Mouse (Mus musculus) myocyte (in vitro differentiated cells): ENCODE measurements around the gene Myl7. TPM values are rescaled to one million over a fixed set of nuclear protein-coding genes. Genes with fewer than 3 reads are reported as not detected.

ENCODE experiments used
- H3K27me3 ChIP-seq: one replicate; pipeline ENCODE4 v1.6.1; 2011; ENCODE audit not compliant: control insufficient read depth, insufficient read depth, insufficient read length
- H3K36me3 ChIP-seq: one replicate; pipeline ENCODE4 v1.6.1; 2011; ENCODE audit not compliant: control insufficient read depth, insufficient read depth
- H3K4me2 ChIP-seq: one replicate; pipeline ENCODE4 v1.6.1; 2011; ENCODE audit warnings: low read depth, control low read depth
- H3K4me3 ChIP-seq: one replicate; pipeline ENCODE4 v1.5.1; 2011; ENCODE audit warnings: mild to moderate bottlenecking, control low read depth, moderate library complexity
- H3K79me2 ChIP-seq: one replicate; pipeline ENCODE4 v1.6.1; 2011; ENCODE audit not compliant: control insufficient read depth, insufficient read depth
- H3ac ChIP-seq: one replicate; pipeline ENCODE4 v1.6.1; 2011; ENCODE audit not compliant: control insufficient read depth, insufficient read length
- CEBPB ChIP-seq: IDR thresholded peaks from 2 replicates; pipeline ENCODE4 v1.6.1; 2011; ENCODE audit warnings: mild to moderate bottlenecking, moderate library complexity; ENCODE audit not compliant: poor library complexity, insufficient read depth, severe bottlenecking
- E2F4 ChIP-seq: IDR thresholded peaks from one replicate; pipeline ENCODE4 v1.6.1; 2011; ENCODE audit warnings: mild to moderate bottlenecking, control low read depth, moderate library complexity; ENCODE audit not compliant: insufficient read depth
- MAX ChIP-seq: IDR thresholded peaks from one replicate; pipeline ENCODE4 v1.6.1; 2011; ENCODE audit warnings: low read depth, mild to moderate bottlenecking, control low read depth
- MYOD1 ChIP-seq, 3 experiments: IDR thresholded peaks; one replicate each; pipeline ENCODE4 v1.6.1; 2011; ENCODE audit warnings: control low read depth in 2 of 3, low read depth in 2 of 3, mild to moderate bottlenecking in 2 of 3, moderate library complexity in 1 of 3; ENCODE audit not compliant: insufficient read length in 2 of 3, control insufficient read depth in 1 of 3
- MYOG ChIP-seq, 3 experiments: IDR thresholded peaks; one replicate each; pipeline ENCODE4 v1.6.1; 2011; ENCODE audit warnings: control low read depth in 2 of 3, low read depth in 2 of 3, mild to moderate bottlenecking in 2 of 3; ENCODE audit not compliant: insufficient read length in 2 of 3, control insufficient read depth in 1 of 3, insufficient read depth in 1 of 3
- POLR2A ChIP-seq: IDR thresholded peaks from one replicate; pipeline ENCODE4 v1.6.1; 2011; ENCODE audit warnings: low read depth, mild to moderate bottlenecking, control low read depth, moderate library complexity; ENCODE audit not compliant: insufficient read length
- POLR2AphosphoS2 ChIP-seq: IDR thresholded peaks from one replicate; pipeline ENCODE4 v1.6.1; 2011; ENCODE audit warnings: low read depth, control low read depth; ENCODE audit not compliant: insufficient read length
- REST ChIP-seq: IDR thresholded peaks from one replicate; pipeline ENCODE4 v1.6.1; 2011; ENCODE audit warnings: mild to moderate bottlenecking, control low read depth, moderate library complexity; ENCODE audit not compliant: insufficient read depth, insufficient read length
- SRF ChIP-seq: IDR thresholded peaks from one replicate; pipeline ENCODE4 v1.6.1; 2011; ENCODE audit warnings: low read depth; ENCODE audit not compliant: control insufficient read depth, insufficient read length
- TCF12 ChIP-seq: IDR thresholded peaks from one replicate; pipeline ENCODE4 v1.6.1; 2011; ENCODE audit warnings: mild to moderate bottlenecking, control low read depth; ENCODE audit not compliant: poor library complexity, insufficient read depth, severe bottlenecking
- TCF3 ChIP-seq: IDR thresholded peaks from one replicate; pipeline ENCODE4 v1.6.1; 2011; ENCODE audit warnings: low read depth, control low read depth; ENCODE audit not compliant: insufficient read length
- USF1 ChIP-seq: IDR thresholded peaks from one replicate; pipeline ENCODE4 v1.6.1; 2011; ENCODE audit warnings: low read depth, mild to moderate bottlenecking, control low read depth, moderate library complexity
- polyA plus RNA-seq: library from polyadenylated mRNA; unstranded; fragments of >200 nt; fragmentation: generic; extraction: Trizol; gene quantifications from one replicate; pipeline ENCODE4 v1.2.1, GENCODE M21; 2012; ENCODE audit warnings: missing spikeins

Gene Myl7
- polyA plus RNA-seq, 1 experiment = not detected

DNA sequence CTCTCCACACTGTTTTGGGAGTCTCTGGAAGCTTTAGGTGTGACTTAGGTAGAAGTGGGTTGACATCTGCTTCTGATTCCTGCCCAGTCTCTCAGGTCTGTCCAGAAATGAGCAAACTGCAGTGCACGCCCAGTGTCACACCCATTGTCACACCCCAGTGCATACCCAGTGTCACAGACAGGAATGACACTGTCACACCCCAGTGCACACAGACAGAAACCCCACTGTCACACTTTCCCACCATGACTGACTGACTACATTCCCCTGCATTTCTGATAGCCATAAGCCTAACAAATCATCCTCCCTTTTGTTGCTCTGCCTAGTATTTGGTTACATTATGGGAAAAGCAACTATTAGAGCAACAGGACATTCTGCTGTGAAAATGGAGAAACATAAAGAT is 32.0 kb upstream of the Myl7 start:
- H3K27me3 ChIP-seq = peaks cover 14% of the 10 kb centered on the region
- TF ChIP-seq MYOD1 (IDR thresholded peaks at IDR 0.05; ENCODE audit: control insufficient read depth in 1 of 3, insufficient read length in 2 of 3, low read depth in 2 of 3) (no peak), POLR2A (no peak), MAX (no peak), USF1 (no peak), REST (no peak), TCF12 (no peak), POLR2AphosphoS2 (no peak), MYOG (IDR thresholded peaks at IDR 0.05; ENCODE audit: control insufficient read depth in 1 of 3, insufficient read depth in 1 of 3, insufficient read length in 2 of 3, low read depth in 2 of 3) (no peak), E2F4 (no peak), SRF (no peak), CEBPB (no peak)

DNA sequence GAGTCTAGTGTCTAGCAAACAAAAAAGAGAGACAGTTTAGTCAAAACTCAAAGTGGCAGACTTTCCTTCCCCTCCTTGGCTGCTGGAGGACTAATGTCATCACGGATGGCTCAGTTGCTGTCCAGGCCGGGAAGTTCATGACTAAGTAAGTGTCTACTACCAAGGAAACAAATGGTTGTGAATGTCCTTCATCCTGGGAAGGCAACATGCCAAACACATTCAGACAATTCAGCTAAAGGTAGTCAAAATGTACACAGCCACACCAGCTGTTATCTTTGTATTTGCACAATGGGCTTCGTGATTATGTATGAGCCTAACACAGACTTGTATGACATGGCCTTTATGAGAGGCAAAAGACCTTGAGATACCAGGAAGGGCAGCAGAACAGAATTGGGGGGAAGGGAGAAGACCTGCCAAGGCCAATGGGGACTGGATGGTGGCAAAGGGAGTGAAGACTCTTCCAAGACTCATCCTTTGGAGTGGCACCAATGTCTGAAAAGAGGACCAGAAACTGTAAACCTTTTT is 28.2 kb upstream of the Myl7 start:
- Histone ChIP-seq H3K4me2 (no peak overlapping the region), H3K4me3 (no peak overlapping the region), H3ac (no peak overlapping the region), H3K36me3 (no peaks in the 10 kb centered on the region), H3K27me3 (peaks cover 26% of the 10 kb centered on the region), H3K79me2 (no peaks in the 10 kb centered on the region)
- TF ChIP-seq POLR2A = no peak
- TF ChIP-seq MYOD1 (IDR thresholded peaks at IDR 0.05; ENCODE audit: control insufficient read depth in 1 of 3, insufficient read length in 2 of 3, low read depth in 2 of 3) = no peak
- no peak for TF ChIP-seq MYOG (IDR thresholded peaks at IDR 0.05; ENCODE audit: control insufficient read depth in 1 of 3, insufficient read depth in 1 of 3, insufficient read length in 2 of 3, low read depth in 2 of 3)
- TF ChIP-seq E2F4 = no peak
- TF ChIP-seq SRF = no peak
- no peak for TF ChIP-seq REST
- TF ChIP-seq MAX = no peak
- no peak for TF ChIP-seq TCF12
- no peak for TF ChIP-seq CEBPB
- no peak for TF ChIP-seq USF1
- TF ChIP-seq POLR2AphosphoS2 = no peak
- TF ChIP-seq TCF3 = no peak

More for the DNA sequence above, 32.0 kb upstream of the Myl7 start:
- Histone ChIP-seq H3K4me2 (no peak overlapping the region), H3K4me3 (no peak overlapping the region), H3ac (no peak overlapping the region), H3K36me3 (no peaks in the 10 kb centered on the region), H3K79me2 (no peaks in the 10 kb centered on the region)

DNA sequence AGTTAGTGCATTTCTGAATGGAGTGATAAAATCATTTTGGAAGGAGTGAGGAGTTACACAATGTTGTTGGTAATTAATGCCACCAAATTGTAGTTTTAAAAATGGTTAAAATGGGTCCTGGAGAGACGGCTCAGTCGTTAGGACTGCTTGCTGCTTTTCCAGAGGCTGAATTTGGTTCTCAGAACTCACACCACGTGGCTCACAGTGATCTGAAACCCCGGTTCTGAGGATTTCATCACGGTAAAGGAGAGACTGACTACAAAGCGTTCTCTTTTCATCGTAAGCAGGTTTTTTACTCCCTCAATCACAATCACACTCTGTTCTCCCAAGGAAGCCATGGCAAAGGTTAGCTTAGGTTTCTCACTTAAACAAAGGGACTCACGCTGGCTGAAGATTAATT is 26.1 kb upstream of the Myl7 start:
- TF ChIP-seq TCF12 (no peak), MYOG (IDR thresholded peaks at IDR 0.05; ENCODE audit: control insufficient read depth in 1 of 3, insufficient read depth in 1 of 3, insufficient read length in 2 of 3, low read depth in 2 of 3) (no peak)
- H3K4me3 ChIP-seq = no peak overlapping the region
- no peak overlapping the region for H3K4me2 ChIP-seq
- H3K36me3 ChIP-seq = no peaks in the 10 kb centered on the region
- no peak overlapping the region for H3ac ChIP-seq
- H3K79me2 ChIP-seq = no peaks in the 10 kb centered on the region
- peaks cover 22% of the 10 kb centered on the region for H3K27me3 ChIP-seq

DNA sequence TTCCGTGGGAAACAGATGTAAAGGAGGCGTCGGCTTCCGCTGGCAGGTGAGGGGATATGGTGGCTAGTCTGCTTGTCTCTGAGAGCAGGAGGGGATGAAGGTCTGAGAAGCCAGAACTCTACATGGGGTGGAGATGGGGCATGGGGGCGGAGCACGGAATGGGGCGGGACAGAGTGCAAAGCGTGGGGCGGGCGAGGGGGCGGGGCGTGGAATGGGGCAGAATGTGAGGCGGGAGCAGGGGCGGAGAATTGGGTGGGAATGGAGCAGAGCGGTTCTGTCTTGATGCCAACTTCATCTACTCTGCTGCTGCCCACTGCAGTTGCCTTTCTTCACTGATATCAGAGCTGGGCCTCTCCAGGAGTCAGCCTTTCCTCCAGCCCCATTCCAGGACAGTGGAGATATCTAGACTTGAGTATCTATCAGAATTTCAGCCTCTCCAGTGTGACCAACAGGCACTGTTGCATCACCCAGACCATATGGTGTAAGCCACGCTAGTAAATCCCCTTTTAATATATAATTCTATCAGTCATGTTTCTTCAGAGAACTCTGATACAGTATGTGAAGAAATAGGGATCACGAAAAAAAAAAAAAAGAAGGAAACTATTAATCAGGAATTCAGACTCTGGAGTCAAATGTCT is 21.9 kb upstream of the Myl7 start:
- TF ChIP-seq SRF (no peak), USF1 (no peak), REST (no peak), MAX (no peak)
- Histone ChIP-seq H3K4me3 (no peak overlapping the region), H3K36me3 (no peaks in the 10 kb centered on the region), H3K79me2 (no peaks in the 10 kb centered on the region), H3K27me3 (peaks cover 20% of the 10 kb centered on the region), H3K4me2 (no peak overlapping the region), H3ac (no peak overlapping the region)

DNA sequence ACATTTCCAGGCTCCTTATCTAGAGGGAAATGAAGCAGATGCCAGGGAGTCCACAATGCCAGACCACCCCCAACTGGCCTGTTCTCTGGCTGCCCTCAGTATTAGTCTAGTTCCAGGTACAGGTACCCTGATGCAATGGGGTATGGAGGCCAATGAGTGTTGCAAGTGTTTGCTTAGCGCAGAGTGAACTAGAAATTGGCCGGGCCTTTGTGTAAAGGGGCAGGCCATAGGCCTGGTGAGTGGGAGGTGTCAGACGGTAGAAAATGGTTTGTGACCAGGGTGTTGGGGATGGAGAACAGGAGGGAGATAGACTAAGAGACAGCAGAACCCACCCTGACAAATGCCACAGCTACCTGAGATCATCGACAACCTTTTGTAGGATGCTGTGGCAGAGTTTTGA is 21.0 kb upstream of the Myl7 start:
- H3K27me3 ChIP-seq = peaks cover 20% of the 10 kb centered on the region
- H3K4me3 ChIP-seq = no peak overlapping the region
- TF ChIP-seq POLR2A = no peak
- TF ChIP-seq TCF12 = no peak
- no peak for TF ChIP-seq USF1
- no peak for TF ChIP-seq REST
- TF ChIP-seq SRF = no peak
- TF ChIP-seq MYOD1 (IDR thresholded peaks at IDR 0.05; ENCODE audit: control insufficient read depth in 1 of 3, insufficient read length in 2 of 3, low read depth in 2 of 3) = no peak
- TF ChIP-seq CEBPB = no peak
- TF ChIP-seq TCF3 = no peak
- TF ChIP-seq MYOG (IDR thresholded peaks at IDR 0.05; ENCODE audit: control insufficient read depth in 1 of 3, insufficient read depth in 1 of 3, insufficient read length in 2 of 3, low read depth in 2 of 3) = no peak
- no peaks in the 10 kb centered on the region for H3K79me2 ChIP-seq
- H3ac ChIP-seq = no peak overlapping the region
- H3K4me2 ChIP-seq = no peak overlapping the region
- no peaks in the 10 kb centered on the region for H3K36me3 ChIP-seq
